Mouse (Mus musculus) embryonic facial prominence, embryonic 13.5 days (tissue): Measurements from ENCODE around the gene Dbr1. TPM values are rescaled to one million over a fixed set of nuclear protein-coding genes. Genes with fewer than 3 reads are reported as not detected.
"Not testable (repeated sequence)": the region's sequence is repeated elsewhere in the genome, so short reads cannot be mapped to it uniquely, and the experiment has no call there.

Source experiments
- ATAC-seq: fragments of 200-750 bp; cut with Nextera tagmentation; 2 replicates; pipeline ENCODE4 v1.8.0; 2017; ENCODE audit warnings: low read depth; ENCODE audit not compliant: insufficient number of reproducible peaks, insufficient read depth, low FRiP score, low TSS enrichment
- H3K27ac ChIP-seq: fragments of 300-500 bp; sonication (generic); 2 replicates; pipeline ENCODE4 v1.5.1; 2015; ENCODE audit warnings: moderate library complexity, mild to moderate bottlenecking, inconsistent platforms
- H3K27me3 ChIP-seq: fragments of 300-500 bp; sonication (generic); 2 replicates; pipeline ENCODE4 v1.6.1; 2015; ENCODE audit warnings: mild to moderate bottlenecking, inconsistent platforms
- H3K36me3 ChIP-seq: fragments of 300-500 bp; sonication (generic); 2 replicates; pipeline ENCODE4 v1.6.1; 2015; ENCODE audit warnings: mild to moderate bottlenecking, inconsistent platforms
- H3K4me1 ChIP-seq: fragments of 300-500 bp; sonication (generic); 2 replicates; pipeline ENCODE4 v1.6.1; 2015; ENCODE audit warnings: inconsistent platforms
- H3K4me2 ChIP-seq: fragments of 300-500 bp; sonication (generic); 2 replicates; pipeline ENCODE4 v1.6.1; 2015; ENCODE audit warnings: moderate library complexity, mild to moderate bottlenecking, inconsistent platforms
- H3K4me3 ChIP-seq: fragments of 300-500 bp; sonication (generic); 2 replicates; pipeline ENCODE4 v1.5.1; 2015; ENCODE audit warnings: mild to moderate bottlenecking, inconsistent platforms
- H3K9ac ChIP-seq: fragments of 300-500 bp; sonication (generic); 2 replicates; pipeline ENCODE4 v1.6.1; 2015; ENCODE audit warnings: mild to moderate bottlenecking, inconsistent platforms
- H3K9me3 ChIP-seq: fragments of 300-500 bp; sonication (generic); 2 replicates; pipeline ENCODE4 v1.6.1; 2016; ENCODE audit warnings: inconsistent platforms
- WGBS: fragments of 180-500 bp; shearing (Covaris S2); methylation state at CpG from one replicate; pipeline ENCODE4 v1.1.7; 2015; ENCODE audit warnings: mixed read lengths; 5-methylcytosine and 5-hydroxymethylcytosine counted together
- polyA plus RNA-seq: library from polyadenylated mRNA; unstranded; fragments of >200 nt; fragmentation: Nextera tagmentation; extraction: Ambion mirVana; gene quantifications from 2 replicates; pipeline ENCODE4 v1.2.1, GENCODE M21; 2015

Gene Dbr1
- polyA plus RNA-seq, 1 experiment from 2014 or later = 31.6 TPM

DNA sequence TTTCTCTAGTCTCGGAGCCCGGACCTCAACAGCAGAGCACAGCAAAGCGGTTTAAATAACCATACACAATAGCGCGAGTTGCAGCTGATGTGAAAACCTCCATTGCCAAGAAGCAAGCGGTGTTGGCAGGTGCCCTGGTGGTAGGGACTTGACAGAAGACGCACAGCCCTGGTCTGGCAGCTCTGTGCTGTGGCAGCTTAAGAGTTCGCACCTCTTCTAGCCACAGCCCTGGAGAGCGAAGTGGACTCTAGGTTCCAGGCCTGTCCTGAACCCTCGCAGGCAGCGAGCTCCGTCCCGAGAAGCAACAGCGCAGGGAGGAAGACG is 7.6 kb upstream of the Dbr1 start:
- no peaks in the 10 kb centered on the region for H3K27me3 ChIP-seq
- ATAC-seq = peak; percentile 52; the same call in 1 of the 2 replicates
- H3K27ac ChIP-seq = peak overlapping the region; percentile 93
- no peaks in the 10 kb centered on the region for H3K36me3 ChIP-seq
- H3K4me2 ChIP-seq = peak overlapping the region; percentile 77
- 1% methylated on average over 15 of the region's 15 CpGs for WGBS
- peak overlapping the region; percentile 68 for H3K4me3 ChIP-seq
- no peaks in the 10 kb centered on the region for H3K9me3 ChIP-seq
- H3K9ac ChIP-seq = peak overlapping the region; percentile 86
- H3K4me1 ChIP-seq = peaks cover 16% of the 10 kb centered on the region

DNA sequence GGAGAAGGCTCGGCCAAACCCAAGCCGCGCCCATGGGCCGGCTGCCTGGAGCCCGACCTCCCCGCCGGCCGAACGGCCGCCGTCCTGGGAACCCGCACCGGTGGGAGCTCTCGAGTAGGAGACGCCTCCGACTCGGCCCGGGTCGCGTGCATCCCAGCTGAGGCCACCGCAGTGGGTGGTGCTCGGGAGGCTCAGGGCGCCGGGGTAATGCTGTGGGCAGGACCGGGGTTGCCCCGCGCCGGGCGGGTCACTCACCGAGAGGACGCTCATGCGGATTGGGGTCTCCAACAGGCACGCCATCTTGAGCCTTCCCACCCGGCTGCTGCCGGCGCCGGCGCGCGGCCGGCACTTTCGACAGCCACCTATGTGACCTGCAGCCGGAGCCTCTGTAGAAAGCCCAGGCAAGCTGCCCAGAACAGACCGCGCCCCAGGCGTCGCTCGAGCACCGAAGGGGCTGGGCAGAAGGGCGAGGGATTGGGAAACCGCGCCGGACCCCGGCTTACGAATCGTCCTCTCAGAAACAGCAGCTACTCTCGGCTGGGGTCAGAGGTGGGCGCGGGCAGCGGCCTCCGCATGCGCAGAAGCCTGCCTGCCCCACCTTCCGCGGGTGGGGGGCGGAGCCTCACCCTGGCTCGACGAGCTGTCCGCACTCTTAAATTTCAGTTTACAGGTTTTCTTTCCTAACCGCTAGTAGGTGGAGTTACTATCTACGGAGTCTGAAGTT is 7.1 kb upstream of the Dbr1 start, which contains the start of gene Armc8:
Gene Armc8 (minus strand): TSS at position 553 of the 724 bp plus-strand sequence.
- Histone ChIP-seq H3K9ac (peak within 1 kb of the TSS; percentile 86), H3K4me1 (peaks cover 16% of the 10 kb centered on the region), H3K4me2 (peak within 1 kb of the TSS; percentile 77), H3K27ac (peak within 1 kb of the TSS; percentile 93), H3K4me3 (peak within 1 kb of the TSS; percentile 68), H3K36me3 (no peaks in the 10 kb centered on the region), H3K27me3 (no peaks in the 10 kb centered on the region), H3K9me3 (no peaks in the 10 kb centered on the region)
- peak; percentile 90 for ATAC-seq
- under 1% methylated on average over 61 of the region's 70 CpGs for WGBS

DNA sequence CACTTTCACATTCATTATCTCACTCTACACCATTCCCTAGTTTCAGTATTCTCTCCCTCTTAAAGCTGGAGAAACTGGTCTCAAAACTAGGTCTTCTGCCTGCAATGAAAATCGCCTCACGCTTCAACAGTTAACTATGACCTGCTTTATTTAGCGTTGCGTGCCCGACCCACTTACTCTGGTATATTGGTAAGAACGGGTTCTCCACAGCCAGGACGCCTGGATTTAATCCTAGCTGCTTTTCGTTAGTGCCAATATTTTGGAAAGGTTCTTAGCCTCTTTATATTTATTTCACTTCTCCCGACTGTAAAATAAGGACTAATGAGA is 6.6 kb upstream of the Dbr1 start:
- Histone ChIP-seq H3K4me1 (peaks cover 16% of the 10 kb centered on the region), H3K4me3 (peak overlapping the region; percentile 68), H3K9ac (peak overlapping the region; percentile 86), H3K27ac (peak overlapping the region; percentile 93), H3K27me3 (no peaks in the 10 kb centered on the region), H3K4me2 (peak overlapping the region; percentile 77), H3K9me3 (no peaks in the 10 kb centered on the region), H3K36me3 (no peaks in the 10 kb centered on the region)
- 1% methylated on average over 9 of the region's 9 CpGs for WGBS
- peak; percentile 59 for ATAC-seq

DNA sequence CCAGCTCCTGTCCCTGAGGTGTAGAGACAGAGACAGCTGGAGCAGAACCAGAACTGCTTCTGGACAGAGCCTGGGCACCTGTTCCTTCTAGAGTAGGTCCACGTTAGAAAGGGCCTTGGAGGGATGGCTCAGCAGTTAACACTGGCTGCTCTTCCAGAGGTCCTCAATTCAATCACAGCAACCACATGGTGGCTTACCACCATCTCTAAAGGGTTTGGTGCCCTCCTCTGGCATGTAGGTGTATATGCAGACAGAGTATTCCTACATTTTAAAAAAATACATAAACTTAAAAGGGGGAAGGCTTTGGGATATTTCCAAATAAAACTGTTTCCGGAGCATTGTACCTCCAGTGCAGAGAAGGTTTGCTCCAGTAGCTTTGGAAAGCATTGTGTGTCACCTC is 5.1 kb downstream of the Dbr1 start:
- WGBS = 53% methylated on average over 2 of the region's 2 CpGs

DNA sequence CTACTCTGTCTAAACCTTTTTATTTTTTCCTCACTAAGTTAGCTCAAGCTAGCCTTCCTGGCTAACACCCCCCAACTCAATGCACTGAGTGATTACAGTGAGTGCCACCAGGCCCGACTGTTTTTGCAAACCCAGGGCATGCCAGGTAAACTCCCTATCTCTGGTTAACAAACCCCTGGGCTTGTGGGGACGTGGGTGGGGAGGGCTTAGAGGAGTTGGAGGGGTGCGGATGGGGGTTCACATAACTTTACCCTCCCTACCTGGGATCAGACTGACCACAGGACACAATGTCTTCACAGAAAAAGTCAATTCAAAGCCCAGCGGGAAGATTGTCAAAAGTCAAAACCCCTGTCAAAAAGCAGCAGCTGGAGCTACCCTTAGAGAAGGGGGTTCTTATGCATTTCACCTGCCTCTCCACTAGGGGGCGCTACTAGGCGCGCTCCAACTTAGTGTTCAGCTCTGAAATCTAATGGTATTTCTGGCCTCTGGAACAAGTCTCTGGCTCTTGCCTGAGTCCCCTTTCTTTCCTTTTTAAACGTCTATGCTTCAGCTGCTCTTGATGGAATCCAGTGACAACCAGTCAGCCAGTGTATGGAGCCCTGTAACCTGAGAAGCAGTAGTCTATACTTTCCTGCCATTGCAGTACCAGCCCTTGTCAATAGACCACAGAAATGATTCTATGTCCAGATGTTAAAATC is 12.1 kb downstream of the Dbr1 start:
- Histone ChIP-seq H3K4me3 (no peak overlapping the region), H3K4me1 (no peaks in the 10 kb centered on the region), H3K9me3 (no peaks in the 10 kb centered on the region), H3K9ac (no peak overlapping the region), H3K4me2 (no peak overlapping the region), H3K36me3 (peaks cover 21% of the 10 kb centered on the region), H3K27ac (no peak overlapping the region), H3K27me3 (no peaks in the 10 kb centered on the region)
- 23% methylated on average over 8 of the region's 8 CpGs for WGBS
- no peak for ATAC-seq

More for the DNA sequence above, 5.1 kb downstream of the Dbr1 start:
- H3K9ac ChIP-seq = no peak overlapping the region
- H3K27ac ChIP-seq = no peak overlapping the region
- H3K4me2 ChIP-seq = no peak overlapping the region
- no peak for ATAC-seq
- peaks cover 59% of the 10 kb centered on the region for H3K36me3 ChIP-seq
- no peak overlapping the region for H3K4me3 ChIP-seq
- H3K4me1 ChIP-seq = peaks cover 11% of the 10 kb centered on the region
- H3K27me3 ChIP-seq = no peaks in the 10 kb centered on the region
- H3K9me3 ChIP-seq = no peaks in the 10 kb centered on the region

DNA sequence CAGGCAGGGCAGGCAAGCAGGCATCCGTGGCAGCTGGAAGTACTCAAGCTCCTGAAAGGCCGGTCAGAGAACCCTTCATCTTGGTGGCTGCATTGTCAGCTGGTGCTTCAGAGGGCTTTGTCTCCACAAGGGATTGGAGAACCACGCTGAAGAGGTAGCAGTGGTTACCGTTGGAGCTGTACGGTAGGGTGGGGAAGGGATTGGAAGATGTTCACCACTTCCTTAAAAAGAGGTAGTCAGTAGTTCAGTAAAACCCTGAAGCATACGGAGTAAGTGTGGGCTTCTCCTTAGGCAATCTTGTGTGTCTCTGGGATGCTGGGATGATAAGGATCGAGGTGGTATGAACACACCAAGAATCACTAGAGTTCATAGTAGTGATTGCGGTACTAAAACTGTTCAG is 15.5 kb downstream of the Dbr1 start:
- no peak overlapping the region for H3K4me2 ChIP-seq
- no peaks in the 10 kb centered on the region for H3K4me1 ChIP-seq
- ATAC-seq = no peak
- H3K36me3 ChIP-seq = no peaks in the 10 kb centered on the region
- no peaks in the 10 kb centered on the region for H3K9me3 ChIP-seq
- H3K4me3 ChIP-seq = no peak overlapping the region
- H3K9ac ChIP-seq = no peak overlapping the region
- H3K27ac ChIP-seq = no peak overlapping the region
- no peaks in the 10 kb centered on the region for H3K27me3 ChIP-seq
- 68% methylated on average over 8 of the region's 8 CpGs for WGBS

DNA sequence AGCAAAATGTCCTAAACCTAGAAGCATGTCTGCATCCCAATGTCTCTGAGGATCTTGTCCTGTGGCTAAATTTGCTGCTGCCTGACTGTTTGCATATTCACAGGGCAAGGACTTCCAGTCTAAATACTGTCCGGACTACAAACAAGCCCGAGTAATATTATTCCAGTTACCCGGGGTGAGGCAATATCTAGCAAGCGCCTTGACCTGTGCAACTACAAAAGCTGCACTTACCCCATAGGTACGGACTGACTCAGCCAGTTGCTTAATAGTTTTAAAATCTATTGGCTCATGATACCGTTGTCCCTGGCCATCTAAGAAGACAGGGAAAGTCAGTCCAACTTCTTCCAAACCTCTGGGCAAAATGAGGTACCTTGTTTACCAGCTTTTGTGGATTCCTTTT is 23.5 kb downstream of the Dbr1 start:
- H3K4me2 ChIP-seq, H3K27ac ChIP-seq, H3K27me3 ChIP-seq, H3K9me3 ChIP-seq, H3K4me3 ChIP-seq, ATAC-seq, H3K9ac ChIP-seq, H3K36me3 ChIP-seq, H3K4me1 ChIP-seq: not testable (repeated sequence)
- 93% methylated on average over 6 of the region's 6 CpGs for WGBS

DNA sequence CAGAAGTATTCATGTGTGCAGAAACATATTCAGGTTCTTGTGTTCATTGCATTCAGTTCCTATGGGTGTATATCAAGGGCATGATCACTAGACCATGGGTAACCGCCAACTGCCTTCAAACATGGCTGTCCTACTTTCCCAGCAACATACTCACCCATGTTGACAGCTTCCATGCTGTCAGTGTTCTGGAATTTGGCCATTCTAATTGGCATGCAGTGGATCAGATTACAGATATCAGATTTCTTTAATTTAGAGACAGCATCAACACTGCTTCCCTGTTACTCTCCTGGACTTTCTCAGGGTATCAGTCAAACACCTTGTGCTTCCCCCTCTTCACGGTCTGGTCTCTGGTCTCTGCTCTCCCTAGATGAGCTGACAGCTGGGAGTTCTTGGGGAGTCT is 28.0 kb downstream of the Dbr1 start:
- ATAC-seq = no peak

DNA sequence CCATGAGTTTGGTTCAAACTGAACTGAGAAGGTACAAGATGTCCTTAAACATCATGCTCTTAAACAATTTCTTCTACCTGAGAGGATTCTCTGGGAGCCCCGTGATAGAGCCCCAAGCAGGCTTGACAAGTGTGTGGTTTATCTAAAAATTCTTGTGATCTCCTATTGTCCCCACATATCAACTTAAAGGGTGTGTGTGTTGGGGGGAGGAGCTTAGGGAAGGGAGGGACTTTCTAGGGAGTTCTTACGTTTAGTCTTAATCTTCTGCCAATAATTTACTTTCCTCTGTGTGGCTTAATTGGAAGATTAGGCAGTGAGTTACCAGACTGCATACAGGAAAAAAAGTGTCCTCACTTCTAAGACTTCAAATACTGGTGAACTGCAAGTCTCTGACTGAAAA is 36.6 kb downstream of the Dbr1 start, which contains the start of gene A4gnt:
Gene A4gnt (plus strand): TSS at position 301 of the 400 bp plus-strand sequence.
- ATAC-seq = no peak
- WGBS = 44% methylated on average over 2 of the region's 2 CpGs
- H3K36me3 ChIP-seq = no peaks in the 10 kb centered on the region
- H3K4me3 ChIP-seq = no peak within 1 kb of the TSS
- H3K9ac ChIP-seq = no peak within 1 kb of the TSS
- H3K4me2 ChIP-seq = no peak within 1 kb of the TSS
- H3K27ac ChIP-seq = no peak within 1 kb of the TSS
- H3K4me1 ChIP-seq = no peaks in the 10 kb centered on the region
- H3K27me3 ChIP-seq = no peaks in the 10 kb centered on the region
- H3K9me3 ChIP-seq = no peaks in the 10 kb centered on the region

More for the DNA sequence above, 28.0 kb downstream of the Dbr1 start:
- Histone ChIP-seq H3K9me3 (0 out of 2 replicates have a peak, but pooled peaks cover 3% of the 10 kb centered on the region), H3K4me1 (no peaks in the 10 kb centered on the region), H3K9ac (no peak overlapping the region), H3K36me3 (no peaks in the 10 kb centered on the region), H3K4me3 (no peak overlapping the region), H3K27me3 (no peaks in the 10 kb centered on the region), H3K4me2 (no peak overlapping the region), H3K27ac (no peak overlapping the region)
- WGBS = 55% methylated on average over 2 of the region's 2 CpGs

DNA sequence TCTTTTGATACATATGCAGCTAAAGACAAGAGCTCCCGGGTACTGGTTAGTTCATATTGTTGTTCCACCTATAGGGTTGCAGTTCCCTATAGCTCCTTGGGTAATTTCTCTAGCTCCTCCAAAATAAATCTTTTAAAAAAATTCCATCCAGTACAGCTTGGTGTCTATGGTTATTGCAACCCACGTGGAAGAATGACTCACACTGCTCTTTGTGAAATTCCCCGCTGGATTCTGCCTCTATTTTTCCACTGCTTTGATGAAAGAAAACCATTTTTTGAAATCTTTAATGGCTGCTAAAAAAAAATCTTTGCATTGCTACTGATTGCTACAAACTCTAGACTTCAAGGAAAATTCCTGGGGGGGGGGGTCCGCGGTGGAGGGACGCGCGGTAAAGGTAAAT is 44.1 kb downstream of the Dbr1 start:
- no peak overlapping the region for H3K4me3 ChIP-seq
- 92% methylated on average over 8 of the region's 8 CpGs for WGBS

DNA sequence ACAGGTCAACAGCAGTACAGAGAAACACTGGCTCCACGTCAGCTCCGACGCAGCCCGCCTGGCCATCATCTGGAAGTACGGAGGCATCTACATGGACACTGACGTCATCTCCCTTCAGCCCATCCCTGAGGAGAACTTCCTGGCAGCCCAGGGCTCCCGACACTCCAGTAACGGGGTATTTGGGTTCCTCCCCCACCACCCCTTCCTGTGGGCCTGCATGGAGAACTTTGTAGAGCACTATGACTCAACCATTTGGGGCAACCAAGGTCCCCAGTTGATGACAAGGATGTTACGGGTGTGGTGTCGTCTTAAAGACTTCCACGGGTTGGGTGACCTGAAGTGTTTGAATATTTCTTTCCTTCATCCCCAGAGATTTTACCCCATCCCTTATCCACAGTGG is 44.6 kb downstream of the Dbr1 start:
- Histone ChIP-seq H3K4me1 (no peaks in the 10 kb centered on the region), H3K27ac (no peak overlapping the region), H3K36me3 (no peaks in the 10 kb centered on the region), H3K27me3 (no peaks in the 10 kb centered on the region), H3K9ac (no peak overlapping the region), H3K4me2 (no peak overlapping the region), H3K4me3 (no peak overlapping the region), H3K9me3 (no peaks in the 10 kb centered on the region)
- 86% methylated on average over 11 of the region's 11 CpGs for WGBS
- ATAC-seq = no peak

More for the DNA sequence above, 44.1 kb downstream of the Dbr1 start:
- Histone ChIP-seq H3K9ac (no peak overlapping the region), H3K4me1 (no peaks in the 10 kb centered on the region), H3K27me3 (no peaks in the 10 kb centered on the region), H3K27ac (no peak overlapping the region), H3K4me2 (no peak overlapping the region), H3K9me3 (no peaks in the 10 kb centered on the region), H3K36me3 (no peaks in the 10 kb centered on the region)
- no peak for ATAC-seq

DNA sequence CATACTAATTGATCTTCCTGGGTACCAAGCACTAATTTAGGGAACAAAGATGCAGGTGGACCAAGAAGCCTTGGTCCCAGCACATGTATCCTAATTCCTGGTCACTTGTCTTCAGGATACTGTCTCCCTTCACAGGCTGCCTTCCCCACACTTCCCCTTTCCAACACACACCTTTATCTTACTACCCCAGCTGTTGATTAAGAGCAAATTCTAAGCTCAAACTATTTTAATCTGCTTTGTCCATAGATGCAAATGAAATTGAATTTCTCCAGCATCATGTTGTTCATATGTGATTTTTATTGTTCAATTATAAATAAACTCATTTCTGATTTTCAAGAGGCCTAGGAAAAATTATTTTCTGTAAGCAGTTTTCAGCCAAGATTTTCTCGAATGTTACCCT is 46.4 kb downstream of the Dbr1 start:
- Histone ChIP-seq H3K9ac (no peak overlapping the region), H3K4me3 (no peak overlapping the region), H3K4me1 (no peaks in the 10 kb centered on the region), H3K36me3 (no peaks in the 10 kb centered on the region), H3K4me2 (no peak overlapping the region), H3K27me3 (no peaks in the 10 kb centered on the region), H3K27ac (no peak overlapping the region), H3K9me3 (no peaks in the 10 kb centered on the region)
- 74% methylated on average over 1 of the region's 1 CpGs for WGBS
- no peak for ATAC-seq
